Mouse (Mus musculus): ENCODE measurements at regions not wholly inside any gene's neighbourhood (a gene's known extent, or its start where the extent isn't known, plus 50 kb on each side); places are given as distances from the start of the nearest gene placed in this dataset.
A peak's percentile ranks its signal among the peaks of the same experiment; 100 is the strongest.

DNA sequence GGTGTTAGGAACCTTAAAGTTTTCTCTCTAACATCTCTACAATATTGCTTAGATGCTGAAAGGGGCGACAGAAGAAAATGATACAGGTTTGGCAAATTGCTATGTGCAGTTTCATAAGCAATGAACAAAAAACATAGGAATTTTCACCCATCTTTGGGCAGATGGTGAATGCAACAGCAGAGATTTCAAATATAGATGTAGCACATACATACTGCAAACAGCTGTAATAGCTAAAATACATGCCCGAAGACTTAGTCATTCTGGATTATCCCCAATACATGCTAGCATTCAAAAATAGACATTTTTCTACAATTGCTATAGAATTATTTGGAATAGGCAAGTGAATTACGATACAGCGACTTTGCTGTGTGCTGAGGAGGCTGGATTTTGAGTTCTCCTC, 544.1 kb downstream of the D3Ertd751e start:
- no peak for DNase-seq

DNA sequence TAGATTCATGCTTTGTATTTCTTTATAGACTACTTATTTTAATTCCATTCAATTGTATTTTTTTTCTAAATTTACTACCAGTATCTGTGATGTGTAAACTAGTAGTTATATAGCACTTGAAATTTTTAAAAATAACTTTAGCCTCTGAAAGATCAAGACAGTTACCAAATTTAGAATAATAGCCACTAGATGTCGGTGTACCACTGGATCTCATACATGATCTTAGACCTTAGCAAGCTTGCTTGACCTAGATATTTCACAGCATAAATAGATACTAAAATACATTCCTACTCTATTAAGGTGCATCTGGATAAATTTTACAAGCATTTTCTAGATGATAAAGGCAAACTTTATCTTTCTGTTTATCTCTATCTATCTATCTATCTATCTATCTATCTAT, 570.0 kb downstream of the D3Ertd751e start:
- no peak for DNase-seq

DNA sequence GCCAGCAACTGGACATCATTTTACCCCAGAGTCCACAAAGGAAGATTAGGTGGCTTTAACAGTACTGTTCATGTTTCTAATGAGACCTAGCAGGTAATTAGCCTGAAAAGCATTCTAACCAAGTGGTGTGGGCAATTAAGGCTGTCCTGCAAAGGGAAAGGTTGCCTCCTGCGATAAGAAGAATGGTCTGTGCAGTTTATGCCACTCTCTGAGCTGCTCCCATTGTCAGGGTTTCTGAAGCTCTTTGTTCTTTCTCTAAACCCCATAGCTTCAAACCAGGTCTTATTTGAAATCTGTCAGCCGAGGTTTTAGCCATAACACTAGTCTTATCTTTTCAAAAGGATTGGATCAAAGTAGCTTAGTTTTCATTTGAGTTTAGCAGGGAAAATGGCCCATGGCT, 585.3 kb downstream of the D3Ertd751e start:
- DNase-seq = no peak

DNA sequence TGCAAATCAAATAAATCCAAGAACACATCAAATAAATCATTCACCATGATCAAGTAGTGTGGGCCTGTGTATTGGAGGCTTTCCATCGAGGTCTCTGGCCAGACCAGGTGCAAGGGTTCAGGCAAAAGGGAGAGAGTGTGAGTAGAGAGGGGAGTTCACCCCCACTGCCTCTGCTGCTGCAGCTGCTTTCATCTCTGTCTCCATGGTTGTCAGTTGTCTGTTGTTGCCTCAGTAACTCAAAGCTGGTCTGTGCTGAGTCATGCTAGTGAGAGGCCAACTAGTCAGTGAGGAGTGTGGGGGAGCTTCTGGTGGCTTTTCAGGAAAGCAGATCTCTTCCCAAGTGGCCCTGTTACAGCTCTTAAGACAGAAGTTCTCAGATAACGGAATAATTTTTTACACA, 600.4 kb downstream of the D3Ertd751e start:
- DNase-seq = no peak

DNA sequence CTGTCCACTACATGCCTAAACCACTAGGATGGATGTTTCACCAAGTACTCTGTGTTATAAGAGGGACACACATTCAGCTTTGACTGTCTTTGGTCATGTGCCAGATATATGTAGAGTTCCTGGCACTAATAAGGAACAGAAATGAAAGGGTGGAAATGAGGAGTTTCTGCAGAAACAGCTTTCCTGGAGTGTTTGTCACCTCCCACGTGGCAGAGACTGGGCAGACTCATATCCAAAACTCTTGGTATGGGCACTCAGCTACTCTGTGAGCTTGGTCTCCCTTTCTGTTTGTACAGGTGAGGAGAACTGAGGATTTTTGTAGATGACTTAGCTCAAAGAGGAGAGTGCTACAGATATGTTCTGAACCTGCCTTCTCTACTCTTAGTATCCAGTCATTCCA, 634.4 kb downstream of the D3Ertd751e start:
- DNase-seq = no peak

DNA sequence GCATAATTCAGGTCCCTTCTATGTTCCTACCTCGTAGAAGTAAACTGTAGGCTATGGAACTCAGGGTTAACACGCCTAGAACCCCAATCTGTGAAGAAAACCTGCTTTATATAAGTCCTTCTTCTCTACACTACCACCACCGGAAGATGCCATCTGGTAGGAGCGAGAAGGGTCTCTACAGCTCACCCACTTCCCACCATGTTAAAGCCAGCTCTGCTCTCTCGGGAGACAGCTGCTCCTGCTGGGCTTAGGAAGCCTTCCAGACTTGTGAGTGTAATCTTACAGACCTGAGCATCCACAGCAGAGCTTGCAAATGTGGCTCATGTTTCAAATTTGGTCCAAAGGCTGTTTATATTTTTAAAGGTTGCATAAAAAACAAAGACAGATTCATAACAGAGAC, 639.7 kb downstream of the D3Ertd751e start:
- DNase-seq = no peak

DNA sequence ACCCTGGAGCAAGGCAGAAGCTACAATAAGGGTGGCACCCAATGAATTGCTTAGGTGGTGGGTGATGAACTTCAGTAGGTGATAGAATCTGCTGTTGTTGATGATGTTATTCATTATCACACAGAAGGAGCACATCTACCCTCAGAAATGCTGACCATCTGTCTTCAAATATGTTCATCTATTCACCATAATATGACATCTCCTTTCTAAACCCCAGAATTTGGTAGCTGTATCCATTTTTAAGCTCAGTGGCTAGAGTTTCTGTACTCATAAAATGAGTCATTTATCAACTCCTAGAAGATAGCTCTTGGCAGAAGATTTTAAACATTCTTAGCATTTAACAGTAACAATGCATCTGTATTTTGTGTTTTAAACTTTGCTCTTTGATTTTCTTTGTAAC, 660.3 kb downstream of the D3Ertd751e start:
- DNase-seq = no peak

DNA sequence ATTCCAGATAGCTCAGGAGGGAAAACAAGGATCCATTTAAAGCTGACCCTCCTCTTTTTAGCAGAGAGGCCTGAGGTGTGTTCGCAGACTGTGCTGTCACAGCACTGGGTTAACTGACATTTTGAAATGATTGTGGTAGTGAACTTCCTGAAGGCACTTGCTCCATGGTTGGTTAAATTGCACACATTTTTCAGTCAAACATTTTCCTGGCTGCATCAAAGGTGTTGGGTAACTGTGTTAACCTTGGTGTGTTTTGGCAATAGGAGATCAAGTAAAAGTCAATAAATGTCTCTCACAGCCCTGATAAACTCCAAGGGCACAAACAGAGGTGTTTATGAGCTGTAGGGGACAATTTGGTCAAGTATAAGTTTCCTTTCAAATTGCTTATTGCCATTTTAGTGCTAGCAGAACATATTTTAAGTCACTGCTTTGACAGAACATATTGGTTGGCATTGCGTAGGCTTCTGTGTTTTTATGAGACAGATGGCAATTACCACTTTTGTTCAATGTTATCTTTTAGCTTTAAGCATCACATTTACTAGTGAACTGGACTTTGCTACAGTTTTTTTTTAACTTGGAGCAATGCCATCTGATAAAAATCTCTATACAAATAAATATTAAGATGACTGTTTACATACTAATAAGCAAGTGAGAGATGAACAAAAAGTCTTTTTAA, 666.7 kb downstream of the D3Ertd751e start:
- no peak for DNase-seq

DNA sequence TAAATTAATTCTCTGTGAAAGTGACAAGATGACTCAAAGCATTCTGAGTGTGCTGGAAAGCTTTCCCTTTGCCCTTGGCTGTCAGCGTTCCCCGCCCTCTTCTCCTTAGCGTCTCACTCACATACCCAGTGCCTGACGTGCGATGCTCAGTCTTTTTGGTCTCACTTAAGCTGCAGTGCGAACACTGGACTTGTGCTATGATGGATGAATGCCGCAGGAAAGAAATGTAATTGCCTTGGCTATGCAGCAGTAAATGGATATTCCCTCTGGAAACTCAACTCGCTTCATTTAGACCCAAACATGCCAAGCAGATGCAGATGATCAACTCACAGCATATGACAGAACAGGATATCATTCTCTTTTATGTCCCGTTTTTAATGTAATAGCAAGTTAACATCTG, 685.0 kb downstream of the D3Ertd751e start:
- no peak for DNase-seq

DNA sequence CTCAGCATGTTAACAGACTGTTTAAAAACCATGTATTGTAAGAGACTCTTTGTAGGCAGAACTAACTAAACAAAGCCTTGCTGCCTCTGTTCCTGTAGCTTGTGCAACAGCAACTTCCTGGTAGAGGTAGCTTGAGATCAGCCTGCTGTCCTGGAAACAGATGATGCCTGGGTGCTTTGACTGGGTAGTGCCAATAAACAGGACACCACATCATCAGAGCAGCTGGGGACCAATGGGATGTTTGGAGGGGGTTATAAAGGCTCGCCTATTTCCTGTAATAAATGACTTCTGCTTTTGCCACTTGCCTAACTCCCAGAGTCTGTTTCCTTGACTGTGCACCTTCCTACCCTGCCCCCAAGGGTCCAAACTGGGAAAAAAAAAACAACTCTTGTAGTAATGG, 707.2 kb downstream of the D3Ertd751e start:
- no peak for DNase-seq

DNA sequence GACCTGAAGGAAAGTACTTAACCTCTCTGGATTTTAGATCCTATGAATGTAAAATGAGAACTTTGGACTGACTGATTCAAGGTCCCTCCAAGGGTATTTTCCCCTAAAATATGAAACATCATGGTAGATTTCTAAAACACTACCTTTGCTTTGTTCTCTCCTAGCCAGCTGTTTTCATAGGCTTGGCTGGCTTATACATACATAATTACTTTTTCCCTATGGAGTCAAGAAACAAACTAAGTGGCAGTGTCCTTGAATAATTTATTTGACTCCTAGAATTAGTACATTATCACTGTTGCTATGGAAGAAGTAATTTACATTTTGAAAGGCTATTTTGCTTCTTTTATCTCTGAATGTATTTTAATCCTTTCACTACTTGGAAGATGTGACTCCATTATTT, 721.9 kb downstream of the D3Ertd751e start:
- no peak for DNase-seq

DNA sequence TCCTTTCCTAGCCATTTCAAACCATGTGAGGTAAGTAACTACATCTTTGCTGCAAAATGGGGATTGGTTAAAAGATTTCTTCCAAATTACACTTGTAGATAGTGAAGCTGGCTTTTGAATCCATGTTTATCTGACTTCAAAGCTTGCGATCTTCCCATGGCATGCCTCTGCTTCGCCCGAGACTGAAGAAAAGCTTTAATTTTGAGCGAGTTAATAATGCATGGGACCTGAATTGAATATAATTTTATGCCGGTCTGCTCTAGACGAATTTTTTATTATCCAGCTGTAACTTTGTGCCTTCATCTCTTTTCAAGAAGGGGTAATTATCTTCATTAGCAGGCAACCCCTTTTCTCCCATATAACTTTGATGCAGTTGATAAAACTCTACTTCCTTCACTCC, 724.7 kb downstream of the D3Ertd751e start:
- DNase-seq = no peak

DNA sequence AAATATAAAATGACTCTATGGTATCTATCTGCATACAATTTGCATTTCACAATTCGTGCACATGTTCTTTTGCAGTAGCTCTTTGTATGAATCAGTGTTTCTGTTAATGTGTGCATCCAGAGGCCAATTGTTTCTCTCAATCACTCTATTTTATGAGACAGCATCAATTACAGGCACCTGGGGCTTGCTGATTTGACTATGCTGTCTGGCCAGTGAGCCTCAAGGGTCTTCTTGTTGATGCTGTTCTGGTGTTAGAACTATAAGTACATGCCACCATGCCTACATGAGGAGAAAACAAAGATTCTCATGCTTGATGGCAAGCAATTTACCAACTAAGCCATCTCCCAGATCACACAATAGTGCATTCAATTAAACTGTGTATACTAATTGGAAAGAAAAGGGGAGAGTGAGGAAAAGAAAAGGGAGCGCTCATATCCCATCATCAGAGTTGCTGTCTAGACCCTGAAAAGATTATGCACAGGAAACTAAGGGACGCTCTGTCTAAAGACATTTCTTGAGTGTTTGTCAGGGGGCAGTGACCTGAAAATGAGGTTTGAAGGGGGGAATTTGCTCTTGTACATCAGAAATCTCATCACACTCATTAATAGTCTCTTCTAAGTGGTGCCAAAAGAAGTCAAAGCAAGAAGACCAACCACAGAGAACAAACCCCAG, 772.6 kb downstream of the D3Ertd751e start:
- DNase-seq = no peak

DNA sequence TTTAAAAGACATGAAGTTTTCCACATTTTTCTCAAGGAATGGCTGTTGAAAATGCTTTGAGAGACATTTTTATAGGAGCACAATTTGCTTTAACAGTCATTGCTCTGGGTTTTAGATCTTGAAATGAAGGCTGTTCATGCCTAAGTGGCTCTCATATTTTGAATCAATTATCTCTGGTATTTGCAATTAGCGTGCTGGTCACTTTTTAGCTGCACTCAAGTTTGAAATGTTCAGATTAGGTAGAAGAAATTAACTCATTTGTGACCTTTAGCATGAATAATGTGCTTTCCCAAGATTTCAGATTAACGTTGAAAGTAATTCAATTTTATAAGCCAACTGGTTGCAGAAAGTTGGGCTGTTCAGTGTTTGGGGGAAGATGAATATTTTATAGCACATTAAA, 773.9 kb downstream of the D3Ertd751e start:
- DNase-seq = no peak

DNA sequence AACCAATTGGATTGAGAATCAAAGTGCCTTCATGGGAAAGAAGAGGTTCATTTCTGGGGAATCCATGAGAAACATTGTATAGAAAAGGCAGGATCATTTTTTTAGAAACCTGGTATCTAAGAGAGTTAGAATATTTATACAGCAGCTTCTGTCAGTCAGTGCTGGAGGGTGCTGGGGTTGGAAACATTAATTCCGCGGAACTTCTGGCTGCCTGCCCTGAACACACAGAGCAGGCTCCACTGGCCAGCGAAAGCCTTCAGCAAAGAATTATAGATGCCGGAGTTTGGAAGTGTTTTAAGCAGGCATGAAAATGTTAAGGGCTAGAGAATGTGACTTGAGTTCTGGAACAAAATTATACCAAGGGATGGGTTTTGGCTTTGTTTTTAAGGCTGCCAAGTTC, 789.0 kb downstream of the D3Ertd751e start:
- DNase-seq = no peak

DNA sequence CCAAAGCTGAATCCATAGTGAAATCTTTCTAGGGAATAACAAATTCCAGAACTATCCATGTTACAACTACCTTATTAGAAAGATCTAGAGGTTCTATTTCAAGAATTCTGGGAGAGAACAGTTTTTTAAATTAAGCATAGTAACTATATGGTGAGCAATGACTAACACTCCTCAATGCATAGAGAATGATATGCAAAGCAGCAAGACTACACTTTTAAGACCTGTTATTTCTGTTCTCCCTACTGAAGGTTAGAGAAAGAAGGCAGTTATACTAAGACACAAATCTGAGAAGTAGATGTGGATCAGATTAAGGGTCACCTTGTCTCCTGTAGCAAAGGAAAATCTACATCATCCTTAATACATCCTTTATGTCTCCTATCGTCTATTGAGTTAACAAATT, 824.3 kb downstream of the D3Ertd751e start:
- no peak for DNase-seq

DNA sequence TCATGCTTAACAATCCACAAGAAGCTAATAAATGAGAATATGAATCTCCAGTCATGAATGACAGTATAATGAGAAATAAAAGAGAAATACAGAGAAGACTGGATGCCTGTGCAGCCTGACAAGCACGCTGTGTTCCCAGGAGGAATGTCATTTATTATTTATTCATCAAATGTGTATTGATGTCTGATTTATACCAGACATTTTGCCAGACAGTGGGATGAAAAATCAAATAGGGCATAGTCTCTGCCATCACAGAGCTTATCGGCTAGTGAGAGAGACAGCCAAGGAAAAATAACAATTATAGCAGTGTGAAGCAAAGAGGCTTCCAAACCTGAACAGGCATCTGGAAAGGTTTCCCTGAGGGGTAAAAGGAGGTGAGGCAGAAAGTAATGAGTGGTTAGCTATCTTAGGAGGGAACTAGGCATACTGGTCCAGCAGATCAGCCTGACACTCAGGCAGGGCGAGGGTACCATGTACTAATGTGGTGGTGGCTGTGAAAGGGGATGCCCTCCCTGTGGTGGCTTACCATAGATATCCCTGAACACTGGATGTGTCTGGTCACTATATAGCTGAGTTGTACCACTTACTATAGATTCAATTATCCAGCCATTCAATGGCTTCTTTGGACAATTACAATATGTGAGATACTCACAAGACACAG, 828.1 kb downstream of the D3Ertd751e start:
- DNase-seq = peak; percentile 54

DNA sequence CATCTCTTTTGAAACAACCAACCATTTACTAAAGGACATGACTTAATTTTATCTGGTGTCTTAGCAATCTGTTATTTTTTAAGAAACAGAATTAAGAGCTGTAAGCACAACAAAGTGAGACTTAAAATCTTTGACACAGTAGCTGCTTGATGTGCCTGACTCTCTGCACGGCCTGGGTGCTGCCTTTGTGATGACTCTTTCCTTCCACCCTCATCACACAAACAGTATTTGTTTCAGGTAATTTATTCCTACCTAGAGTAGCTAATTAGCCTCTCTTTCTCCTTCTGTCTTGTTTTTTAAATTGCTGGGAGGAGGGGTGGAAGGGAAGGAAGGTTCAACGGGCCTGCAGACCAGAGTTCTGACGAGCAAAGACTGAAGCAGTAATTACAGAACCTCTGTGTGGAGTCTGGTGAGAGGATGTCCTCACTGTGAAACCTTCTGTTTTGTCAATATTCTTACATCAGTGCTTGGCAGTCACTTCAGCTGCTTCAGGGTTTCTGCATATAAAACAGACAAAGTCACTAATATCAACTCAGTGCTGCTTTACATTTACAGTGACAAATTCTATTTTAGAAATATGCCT, 829.6 kb downstream of the D3Ertd751e start:
- DNase-seq = no peak

DNA sequence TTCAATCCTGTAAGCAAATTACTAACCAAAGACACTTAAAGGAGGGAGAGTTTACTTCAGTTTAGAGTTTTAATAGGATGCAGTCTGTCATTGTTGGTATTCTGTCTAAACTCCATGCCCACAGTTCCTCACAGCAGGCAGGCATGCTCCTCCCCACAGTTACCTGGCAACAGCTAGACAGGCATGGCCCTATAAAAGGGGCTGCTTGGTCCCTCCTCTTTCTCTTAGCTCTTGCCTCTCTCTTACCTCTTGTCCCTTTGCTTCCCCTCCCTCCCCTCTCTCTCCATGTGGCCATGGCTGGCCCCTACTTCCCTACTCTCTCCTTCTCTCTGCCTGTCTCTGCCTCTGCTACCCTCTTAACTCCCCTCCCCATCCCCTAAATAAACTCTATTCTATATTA, 830.7 kb downstream of the D3Ertd751e start:
- no peak for DNase-seq

DNA sequence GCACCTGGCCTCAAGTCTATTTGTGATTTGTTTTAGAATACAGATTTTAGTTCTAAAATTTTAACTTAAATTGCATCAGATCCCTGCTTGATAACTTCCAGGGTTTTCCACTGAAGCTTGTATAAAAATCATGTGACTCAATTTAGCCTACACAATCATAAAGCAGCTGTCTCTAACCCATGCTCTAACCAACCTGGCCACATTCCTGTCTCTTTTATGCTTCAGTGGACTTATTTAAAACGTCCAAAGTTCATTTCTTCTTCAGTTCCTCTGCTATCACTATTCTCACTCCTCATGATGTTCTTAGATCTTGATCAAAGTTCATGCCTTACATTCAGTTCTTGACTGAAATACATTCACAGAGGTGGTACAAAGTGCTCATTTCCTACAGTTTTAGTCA, 839.9 kb downstream of the D3Ertd751e start:
- no peak for DNase-seq

DNA sequence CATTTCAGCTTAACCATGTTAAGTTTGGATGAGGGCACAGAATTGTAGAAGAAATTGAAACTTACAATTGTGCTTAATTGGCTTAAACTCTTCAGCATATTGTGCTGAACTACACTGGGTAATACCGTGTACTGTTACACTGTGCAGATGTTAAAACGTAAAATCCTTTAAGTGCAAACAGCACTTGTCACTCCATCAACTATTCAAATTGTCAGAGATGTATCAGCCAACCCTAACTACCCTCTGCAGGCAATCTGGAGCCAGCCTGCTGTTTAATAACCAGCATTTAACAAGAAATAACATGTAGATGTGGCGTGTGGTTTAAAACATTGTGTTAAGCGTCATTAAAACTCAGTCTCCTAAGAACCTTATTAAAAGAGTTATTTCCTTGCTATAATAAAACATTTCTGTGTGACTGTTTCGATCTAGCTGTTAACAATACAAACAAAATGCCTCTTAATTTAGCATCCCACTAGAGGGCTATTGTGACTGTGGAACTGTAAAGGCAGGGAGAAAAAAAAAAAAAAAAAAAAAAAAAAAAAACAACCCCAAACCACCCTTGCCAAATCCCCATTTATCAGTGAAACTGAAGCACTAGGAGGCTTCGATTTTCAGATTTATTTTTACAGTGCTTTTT, 845.0 kb downstream of the D3Ertd751e start:
- no peak for DNase-seq

DNA sequence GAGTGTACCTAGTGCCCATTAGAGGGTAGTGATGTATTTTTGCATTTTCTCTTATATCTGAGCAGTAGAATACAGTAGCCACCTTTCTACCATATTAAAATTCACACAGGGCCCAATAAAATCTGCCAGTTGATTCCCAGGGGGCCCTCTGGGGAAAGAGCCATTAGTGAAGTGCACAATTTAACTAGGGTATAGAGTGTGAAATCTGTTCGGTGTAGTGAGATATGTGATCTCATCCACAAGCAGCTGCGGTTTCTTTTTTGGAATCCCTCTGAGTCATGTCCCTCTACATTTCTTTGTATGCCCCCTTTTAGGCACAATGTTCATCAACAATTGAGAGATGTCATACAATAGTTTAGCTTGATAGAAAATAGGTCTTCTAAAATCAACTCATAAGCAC, 847.1 kb downstream of the D3Ertd751e start:
- DNase-seq = no peak

DNA sequence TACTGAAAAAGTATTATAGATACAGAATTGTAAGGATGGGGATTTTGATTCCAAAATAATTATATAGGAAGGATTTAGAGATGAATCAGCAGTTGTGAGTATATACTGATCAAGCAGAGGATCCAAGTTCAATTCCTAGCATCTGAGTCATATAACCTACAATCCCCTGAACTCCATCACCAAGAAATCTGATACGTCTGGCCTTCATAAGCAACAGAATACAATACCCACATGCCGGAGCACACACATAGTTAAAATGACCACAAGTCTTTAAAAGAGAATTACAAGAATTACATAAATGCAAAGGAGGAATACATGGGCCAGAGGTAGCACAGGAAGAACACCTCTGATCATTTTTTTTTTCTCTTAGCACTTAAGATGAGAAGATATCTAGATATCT, 847.7 kb downstream of the D3Ertd751e start:
- DNase-seq = no peak
